Mouse (Mus musculus) thymus, adult 2 months (tissue): ENCODE results near the gene E030018B13Rik.

Experiments used
- CTCF ChIP-seq: fragments of 200-500 bp; IDR thresholded peaks from 2 replicates; pipeline ENCODE4 v1.5.1; 2012; ENCODE audit warnings: mild to moderate bottlenecking, control low read depth, low read length, moderate library complexity, borderline replicate concordance; ENCODE audit not compliant: control insufficient read depth, poor library complexity, insufficient read depth; ENCODE audit errors: extremely low read depth
- POLR2A ChIP-seq: fragments of 200-500 bp; IDR thresholded peaks from 2 replicates; pipeline ENCODE4 v1.6.1; 2012; ENCODE audit warnings: mild to moderate bottlenecking, low read length, control low read depth, moderate library complexity; ENCODE audit not compliant: control insufficient read depth, poor library complexity, insufficient read depth; ENCODE audit errors: extremely low read depth

DNA sequence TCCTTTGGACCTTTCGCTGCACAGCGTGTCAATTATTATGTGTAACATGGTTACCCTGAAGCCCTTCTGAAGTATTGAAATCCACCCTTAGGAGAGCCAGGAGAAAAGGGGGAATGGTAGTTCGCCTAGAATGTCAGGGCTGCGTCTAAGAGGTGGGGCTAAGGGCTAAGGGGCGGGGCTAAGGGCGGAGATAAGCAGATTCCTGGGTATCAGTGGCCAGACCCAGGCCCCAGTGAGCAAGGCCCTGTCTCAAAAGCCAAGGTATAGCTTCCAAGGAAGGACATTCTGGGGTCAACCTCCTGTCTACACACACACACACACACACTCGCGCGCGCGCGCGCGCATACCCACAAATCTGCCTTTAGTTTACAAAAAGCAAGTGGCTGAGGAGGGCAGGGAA, 39.0 kb upstream of the E030018B13Rik start:
- TF ChIP-seq CTCF (no peak), POLR2A (no peak)
